Mouse (Mus musculus): Measurements from ENCODE around the gene Bcl2l15.

DNA sequence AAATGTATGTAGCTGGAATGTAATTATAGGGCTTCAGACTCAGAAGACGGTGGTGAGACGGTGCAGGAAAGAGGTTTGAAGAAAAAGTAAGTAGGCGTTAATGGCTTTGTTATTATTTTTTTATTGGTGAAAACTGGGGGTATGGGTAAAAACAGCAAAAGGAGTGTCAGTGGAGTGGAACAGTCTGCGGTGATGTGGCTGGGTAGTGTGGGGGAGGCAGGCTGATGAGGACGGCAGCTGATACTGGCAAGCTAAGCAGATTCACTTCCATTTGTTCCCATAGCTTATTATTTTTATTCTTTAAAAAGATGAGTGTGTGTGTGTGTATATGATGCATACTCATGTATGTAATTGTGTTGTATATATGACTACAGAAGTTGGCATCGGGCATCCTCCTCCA lies 19.1 kb downstream of the Bcl2l15 start:
- TF ChIP-seq CTCF (IDR thresholded peaks at IDR 0.05; ENCODE audit: borderline replicate concordance, insufficient read depth, low read depth, low read length): no peak
- TF ChIP-seq POLR2A (IDR thresholded peaks at IDR 0.05; ENCODE audit: borderline replicate concordance, insufficient read depth, low read length): no peak

Measured in cerebellum, adult 2 months (tissue).